Mouse (Mus musculus): ENCODE measurements around the gene Mipol1.

Mipol1 gene

GRCm38 (mm10) chr12:57514552-57514951 is 284.3 kb downstream of the Mipol1 start:
- DNase-seq (ENCODE audit: low spot score in 2 of 2) = no peak

DNA sequence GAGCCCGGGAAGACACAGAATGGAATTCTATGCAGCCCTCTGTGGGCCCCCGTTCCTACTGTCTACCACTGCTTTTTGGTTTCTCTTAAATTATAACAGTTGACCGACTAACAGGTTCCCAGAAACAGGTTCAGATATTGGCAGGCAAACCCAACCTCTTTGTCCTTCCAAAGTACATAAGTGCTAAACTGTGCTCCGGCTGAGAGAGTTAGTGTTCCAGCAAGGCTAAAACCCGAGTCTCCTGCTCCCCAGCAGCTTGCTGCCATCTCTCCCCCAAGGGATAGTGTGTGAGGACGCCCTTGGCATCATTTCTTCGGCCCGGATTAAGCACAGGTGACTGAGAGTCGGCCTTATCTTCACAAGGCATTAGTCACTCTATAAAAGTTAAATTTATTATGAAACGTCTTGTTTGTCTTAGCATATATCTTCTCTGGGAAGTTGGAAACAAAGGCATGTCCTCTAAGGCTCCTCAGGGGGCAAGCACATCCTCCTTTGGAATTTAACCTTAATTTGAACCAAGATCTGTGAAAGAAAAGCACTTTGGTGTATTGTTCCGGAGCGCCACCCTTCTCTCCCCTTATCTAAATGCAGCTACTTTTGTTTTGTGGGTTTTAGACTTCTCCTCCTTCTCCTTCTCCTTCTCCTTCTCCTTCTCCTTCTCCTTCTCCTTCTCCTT is 285.6 kb downstream of the Mipol1 start:
- DNase-seq (ENCODE audit: low spot score in 2 of 2) = no peak

DNA sequence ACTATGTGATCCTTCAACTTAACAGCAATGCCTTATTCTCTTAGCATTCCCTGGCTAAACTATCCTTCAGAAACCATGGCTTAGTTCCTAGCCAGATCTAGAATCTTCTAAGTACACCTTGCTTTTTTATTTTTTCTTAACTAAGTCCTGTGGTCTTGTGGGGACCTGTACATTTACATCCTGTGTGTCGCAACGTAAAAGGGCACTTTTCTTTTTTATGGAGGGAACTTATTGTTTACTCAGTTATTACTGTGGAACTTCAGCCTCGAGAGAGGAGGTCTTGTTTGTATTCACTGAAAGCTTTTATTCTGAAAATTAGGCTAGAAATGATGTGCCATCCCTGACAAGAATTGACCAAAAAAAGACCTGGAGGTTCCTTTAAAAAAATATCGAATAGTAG is 298.1 kb downstream of the Mipol1 start:
- no peak for DNase-seq (ENCODE audit: low spot score in 2 of 2)

GRCm38 (mm10) chr12:57530474-57530873 is 300.2 kb downstream of the Mipol1 start:
- no peak for DNase-seq (ENCODE audit: low spot score in 2 of 2)

DNA sequence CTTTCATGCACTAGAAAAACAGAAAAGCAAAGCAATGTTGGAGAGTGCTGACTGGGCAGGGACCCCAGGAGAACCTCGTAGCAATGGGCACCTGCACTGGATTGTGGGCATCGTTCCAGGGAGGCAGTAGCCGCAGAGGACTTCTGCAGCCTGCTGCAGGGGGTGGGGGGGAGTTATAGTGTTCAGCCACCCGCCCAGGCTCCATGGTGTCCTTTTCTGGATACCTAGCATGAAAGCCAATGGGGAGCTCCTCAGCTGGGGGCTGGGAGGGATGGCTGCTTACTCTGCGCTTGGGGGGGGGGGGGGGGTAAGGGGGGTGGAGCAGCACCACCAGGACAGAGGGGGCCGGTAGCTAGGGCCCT is 304.3 kb downstream of the Mipol1 start:
- no peak for DNase-seq (ENCODE audit: low spot score in 2 of 2)

GRCm38 (mm10) chr12:57534879-57535611 is 304.8 kb downstream of the Mipol1 start:
- DNase-seq (ENCODE audit: low spot score in 2 of 2) = no peak

DNA sequence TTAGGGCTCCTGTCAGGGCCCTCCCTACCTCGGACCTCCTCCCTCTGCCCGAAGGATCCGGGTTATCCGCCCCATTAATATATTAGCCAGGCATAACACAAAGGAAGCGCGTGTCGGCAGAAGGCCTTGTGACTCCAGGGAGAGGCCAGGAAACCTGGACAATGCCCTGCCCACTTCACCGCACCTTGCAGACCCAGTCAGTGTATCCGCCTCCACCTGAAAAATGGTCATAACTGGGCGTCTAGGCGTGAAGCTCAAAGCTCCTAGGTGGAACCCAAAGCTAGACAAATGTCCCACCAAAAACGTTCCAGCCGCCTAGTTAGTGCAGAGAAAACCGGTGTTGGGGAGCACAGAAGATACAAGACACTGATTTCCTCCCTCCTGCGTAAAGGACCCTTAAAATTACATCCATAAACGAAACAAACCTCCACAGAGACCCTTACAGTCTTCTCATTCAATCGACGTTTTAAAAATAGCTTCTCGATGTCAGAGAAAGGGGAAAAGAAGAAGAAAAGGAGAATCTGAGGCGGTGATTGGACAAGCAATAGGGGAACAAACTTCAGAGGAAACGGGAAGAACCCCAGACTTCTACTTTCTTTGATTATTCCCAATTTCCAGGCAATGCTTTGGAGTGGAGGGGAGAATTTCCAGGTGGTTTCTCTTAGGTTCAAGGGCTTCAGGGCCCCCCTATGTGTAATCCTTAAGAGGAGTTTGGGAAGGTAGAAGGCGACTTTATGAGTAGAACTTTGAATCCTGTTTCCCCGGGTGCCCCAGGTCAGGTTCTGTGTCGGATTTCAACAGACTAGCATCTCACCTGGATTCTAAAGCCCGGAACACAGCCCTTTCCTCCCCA is 306.1 kb downstream of the Mipol1 start:
- DNase-seq (ENCODE audit: low spot score in 2 of 2) = no peak

- no peak for DNase-seq (ENCODE audit: low spot score in 2 of 2)
Measured at GRCm38 (mm10) chr12:57536909-57537670, 306.9 kb downstream of the Mipol1 start.

- no peak for DNase-seq (ENCODE audit: low spot score in 2 of 2)
Measured at GRCm38 (mm10) chr12:57537791-57538587, 307.8 kb downstream of the Mipol1 start.

DNA sequence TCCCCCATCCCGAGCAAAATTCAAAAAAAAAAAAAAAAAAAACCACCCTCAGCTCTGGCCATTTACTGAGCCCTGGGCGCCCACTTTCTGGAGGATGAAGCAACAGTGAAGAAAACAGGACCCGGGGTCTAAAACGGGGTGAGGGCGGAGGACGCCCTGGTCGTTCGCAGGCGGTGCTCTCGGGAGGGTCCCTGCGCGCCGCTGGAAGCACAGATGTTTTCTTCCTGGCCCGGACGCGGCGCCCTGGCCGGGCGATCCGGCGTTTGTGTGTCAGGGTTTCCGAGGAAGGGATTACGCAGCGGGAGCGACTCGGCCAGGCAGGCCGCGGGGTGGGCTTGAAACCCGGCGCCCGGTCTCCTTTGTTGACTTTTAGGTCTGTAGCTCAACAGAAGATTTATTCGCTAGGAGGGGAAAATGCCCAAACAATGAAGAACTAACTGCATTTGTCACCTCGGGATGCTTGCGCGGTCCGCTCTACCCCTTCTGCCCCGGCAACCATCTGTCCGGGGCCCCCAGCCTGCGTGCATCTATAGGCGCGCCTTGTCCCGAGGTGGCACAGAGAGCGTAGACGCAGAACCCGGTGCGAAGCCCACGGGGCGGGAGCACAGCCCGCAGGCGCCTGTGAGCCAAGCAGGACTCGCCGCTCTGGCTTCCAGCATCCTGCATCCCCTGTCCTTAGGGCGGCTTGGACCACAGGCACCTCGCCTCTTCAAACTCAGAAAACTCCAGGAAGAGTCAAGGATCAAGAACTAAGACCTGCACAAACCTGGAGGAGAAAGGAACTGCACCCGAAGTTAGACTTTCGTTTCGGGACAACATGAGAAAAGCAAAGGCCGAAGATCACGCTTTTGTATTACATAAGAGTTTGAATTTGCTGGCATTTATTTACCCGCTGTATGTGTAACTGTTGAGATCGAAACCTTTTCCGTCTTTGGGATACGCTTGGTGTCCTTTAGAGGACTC is 308.6 kb downstream of the Mipol1 start:
- DNase-seq (ENCODE audit: low spot score in 2 of 2) = no peak

GRCm38 (mm10) chr12:57539551-57539985 is 309.3 kb downstream of the Mipol1 start:
- no peak for DNase-seq (ENCODE audit: low spot score in 2 of 2)

GRCm38 (mm10) chr12:57541118-57541517 is 310.9 kb downstream of the Mipol1 start:
- no peak for DNase-seq (ENCODE audit: low spot score in 2 of 2)

DNA sequence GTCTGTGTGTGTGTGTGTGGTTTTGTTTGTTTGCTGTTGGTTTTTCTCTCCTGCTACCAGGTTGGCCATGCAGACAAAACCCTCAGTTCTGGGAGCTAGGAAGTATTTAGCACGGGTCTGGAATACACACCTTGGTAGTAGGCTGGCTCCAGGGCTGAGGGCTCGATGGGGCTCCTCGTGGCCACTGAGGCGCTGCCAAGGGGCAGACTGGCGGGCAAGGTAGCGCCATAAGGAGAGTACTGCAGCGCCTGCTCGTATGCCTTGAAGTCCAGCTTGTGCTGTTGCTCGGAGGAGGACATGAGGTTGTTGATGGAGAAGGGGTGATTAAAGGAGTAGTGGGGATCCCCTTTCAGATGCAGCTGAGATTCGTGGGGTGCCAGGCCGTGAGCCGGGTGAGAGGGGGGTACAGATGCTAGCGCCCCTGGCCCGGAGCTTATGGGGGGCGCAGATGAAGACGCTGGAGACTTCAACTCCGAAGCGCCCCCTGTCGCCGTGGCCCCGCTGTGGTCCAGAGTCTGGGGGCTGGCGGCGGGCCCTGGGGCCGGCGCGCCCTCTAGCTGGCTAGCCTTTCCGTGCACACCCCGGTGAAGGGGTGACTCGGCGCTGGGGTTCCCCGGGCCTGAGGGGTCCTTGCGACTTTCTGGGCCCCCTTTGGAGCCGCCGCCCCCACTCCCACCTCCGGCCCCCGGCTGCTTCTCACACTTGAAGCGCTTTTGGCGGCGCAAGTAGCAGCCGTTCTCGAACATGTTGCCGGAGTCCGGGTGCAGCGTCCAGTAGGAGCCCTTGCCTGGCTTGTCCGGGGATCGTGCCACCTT is 311.9 kb downstream of the Mipol1 start:
- DNase-seq (ENCODE audit: low spot score in 2 of 2) = no peak

GRCm38 (mm10) chr12:57542746-57543626 is 312.8 kb downstream of the Mipol1 start:
- DNase-seq (ENCODE audit: low spot score in 2 of 2) = no peak

- no peak for DNase-seq (ENCODE audit: low spot score in 2 of 2)
Measured at GRCm38 (mm10) chr12:57543627-57543991, 313.4 kb downstream of the Mipol1 start.

DNA sequence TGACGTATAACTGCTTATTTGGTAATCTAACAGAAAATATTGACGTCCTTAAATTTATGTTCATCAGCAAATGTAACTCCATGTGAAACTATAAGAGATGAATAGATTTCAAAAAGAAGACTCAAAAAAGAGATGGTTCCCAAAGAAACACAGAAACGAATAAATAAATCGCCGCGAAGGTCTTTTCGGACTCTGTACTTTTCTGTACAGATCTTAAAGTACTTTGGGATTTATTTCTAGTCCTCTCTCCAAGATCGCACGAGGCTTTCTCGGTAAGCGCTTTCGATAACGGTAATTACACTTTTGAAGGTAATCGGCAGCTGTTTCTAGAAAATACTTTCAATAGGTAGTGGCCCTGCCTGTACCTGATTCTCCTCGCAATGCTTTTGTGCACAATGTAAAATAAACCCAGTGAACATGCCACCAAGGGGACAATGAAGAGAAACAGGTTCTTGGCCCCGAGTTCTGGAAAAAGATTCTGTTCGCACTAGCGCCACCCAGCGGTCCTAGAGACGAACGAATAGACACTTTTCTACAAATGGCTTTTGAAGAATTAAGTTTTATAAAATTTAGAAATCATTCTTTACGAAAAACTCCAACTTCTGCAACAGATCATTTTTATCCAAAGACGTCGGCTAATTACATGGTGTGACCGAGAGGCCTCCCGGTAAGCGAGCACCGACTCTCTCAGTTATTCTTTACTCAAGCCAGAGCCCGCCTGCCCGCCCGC is 314.6 kb downstream of the Mipol1 start:
- peak in 1 of 2 experiments; percentile 32 for DNase-seq (ENCODE audit: low spot score in 2 of 2)
